7 mouse cellular contexts compared by ENCODE assay signal in genomic region chr9:108491286-108491580, GRCm38 (mm10). TPM values are rescaled to one million over a fixed set of nuclear protein-coding genes. Genes with fewer than 3 reads are reported as not detected.
DNase-seq lines count a peak whose midpoint lies in the region; ATAC-seq and TF ChIP-seq lines count a peak whose summit lies in the region.

No protein-coding gene starts in this region.

- H3K4me1 ChIP-seq in neural tube, embryonic 11.5 days (ENCODE audit: control insufficient read depth, insufficient read depth, low read length): peaks cover 5% of the 10 kb centered on the region
- H3K4me1 ChIP-seq in forebrain, embryonic 12.5 days: peaks cover 22% of the 10 kb centered on the region
- H3K4me1 ChIP-seq in liver, embryonic 12.5 days: peaks cover 26% of the 10 kb centered on the region
- H3K4me1 ChIP-seq in stomach, postnatal 0 days (replicated peaks; ENCODE audit: control insufficient read depth, insufficient read depth): peaks cover 4% of the 10 kb centered on the region; the same call in 1 of the 2 replicates

- H3K9ac ChIP-seq in neural tube, embryonic 11.5 days (ENCODE audit: low read length): peak overlapping the region; percentile 87
- peak overlapping the region; percentile 95 for H3K9ac ChIP-seq in forebrain, embryonic 12.5 days
- peak overlapping the region; percentile 94 for H3K9ac ChIP-seq in liver, embryonic 12.5 days
- peak overlapping the region; percentile 96 for H3K9ac ChIP-seq in stomach, postnatal 0 days (ENCODE audit: low read length)

- TF ChIP-seq EP300 in stomach, postnatal 0 days (optimal IDR thresholded peaks at IDR 0.05): no peak

- H3K4me3 ChIP-seq in neural tube, embryonic 11.5 days (ENCODE audit: low read depth, low read length): peak overlapping the region; percentile 86
- H3K4me3 ChIP-seq in forebrain, embryonic 12.5 days (replicated peaks): peak overlapping the region; percentile 98
- H3K4me3 ChIP-seq in liver, embryonic 12.5 days: peak overlapping the region; percentile 95
- H3K4me3 ChIP-seq in stomach, postnatal 0 days (ENCODE audit: low read depth, low read length): peak overlapping the region; percentile 96

- peak overlapping the region; percentile 77; the same call in 1 of the 2 replicates for H3K27ac ChIP-seq in neural tube, embryonic 11.5 days (ENCODE audit: low read depth, low read length)
- peak overlapping the region; percentile 97 for H3K27ac ChIP-seq in forebrain, embryonic 12.5 days
- H3K27ac ChIP-seq in liver, embryonic 12.5 days: peak overlapping the region; percentile 96
- H3K27ac ChIP-seq in stomach, postnatal 0 days (replicated peaks): peak overlapping the region; percentile 99

- no peak for DNase-seq in neural tube, embryonic 11.5 days (ENCODE audit: low spot score)
- no peak for DNase-seq in neural tube, embryonic 10.5 days (ENCODE audit: extremely low spot score, low spot score)
- no peak for DNase-seq in stomach, postnatal 0 days (ENCODE audit: low spot score)
- no peak for DNase-seq in left cerebral cortex, adult 9 months (ENCODE audit: low spot score in 2 of 2)
- DNase-seq in layer of hippocampus, adult 9-11 months: no peak

- 0 out of 2 replicates have a peak, but pooled peaks have one; percentile 3 for ATAC-seq in neural tube, embryonic 11.5 days (ENCODE audit: insufficient read depth, low FRiP score, low TSS enrichment)
- no peak for ATAC-seq in forebrain, embryonic 12.5 days (ENCODE audit: low FRiP score)
- ATAC-seq in liver, embryonic 12.5 days: peak; percentile 4; the same call in 1 of the 2 replicates
- ATAC-seq in stomach, postnatal 0 days (ENCODE audit: low FRiP score, low TSS enrichment): no peak

- H3K27me3 ChIP-seq in neural tube, embryonic 11.5 days (ENCODE audit: control insufficient read depth, insufficient read depth, low read length): no peaks in the 10 kb centered on the region
- no peaks in the 10 kb centered on the region for H3K27me3 ChIP-seq in forebrain, embryonic 12.5 days
- no peaks in the 10 kb centered on the region for H3K27me3 ChIP-seq in liver, embryonic 12.5 days (replicated peaks)
- no peaks in the 10 kb centered on the region for H3K27me3 ChIP-seq in stomach, postnatal 0 days (ENCODE audit: control insufficient read depth, insufficient read depth, low read length)

- peaks cover 41% of the 10 kb centered on the region for H3K36me3 ChIP-seq in neural tube, embryonic 11.5 days (ENCODE audit: control insufficient read depth, insufficient read depth, low read length)
- H3K36me3 ChIP-seq in forebrain, embryonic 12.5 days (replicated peaks): peaks cover 75% of the 10 kb centered on the region
- H3K36me3 ChIP-seq in liver, embryonic 12.5 days: peaks cover 69% of the 10 kb centered on the region
- H3K36me3 ChIP-seq in stomach, postnatal 0 days (ENCODE audit: control insufficient read depth, insufficient read depth, low read length): peaks cover 39% of the 10 kb centered on the region

- peak overlapping the region; percentile 93 for H3K4me2 ChIP-seq in neural tube, embryonic 11.5 days (ENCODE audit: low read depth)
- H3K4me2 ChIP-seq in forebrain, embryonic 12.5 days: peak overlapping the region; percentile 89
- H3K4me2 ChIP-seq in liver, embryonic 12.5 days: peak overlapping the region; percentile 94
- H3K4me2 ChIP-seq in stomach, postnatal 0 days (replicated peaks; ENCODE audit: low read depth): peak overlapping the region; percentile 84

- no peak for TF ChIP-seq CTCF in stomach, postnatal 0 days (IDR thresholded peaks at IDR 0.05; ENCODE audit: low read depth)

- H3K9me3 ChIP-seq in neural tube, embryonic 11.5 days (ENCODE audit: control insufficient read depth, low read length): no peaks in the 10 kb centered on the region
- no peaks in the 10 kb centered on the region for H3K9me3 ChIP-seq in forebrain, embryonic 12.5 days
- H3K9me3 ChIP-seq in liver, embryonic 12.5 days (replicated peaks): no peaks in the 10 kb centered on the region
- no peaks in the 10 kb centered on the region for H3K9me3 ChIP-seq in stomach, postnatal 0 days (ENCODE audit: control insufficient read depth, low read length)

- WGBS in neural tube, embryonic 11.5 days: 15% methylated on average over 12 of the region's 12 CpGs
- 18% methylated on average over 12 of the region's 12 CpGs for WGBS in forebrain, embryonic 12.5 days
- WGBS in liver, embryonic 12.5 days (ENCODE audit: insufficient replicate concordance): 3% methylated on average over 12 of the region's 12 CpGs
- 3% methylated on average over 12 of the region's 12 CpGs for WGBS in stomach, postnatal 0 days

RNA-seq across cellular contexts. Expression of gene Usp19, which starts 0.8 kb away (rescaled TPM):
- polyA plus RNA-seq in neural tube, embryonic 11.5 days (2014; fragmentation: Nextera tagmentation; extraction: Ambion mirVana): 73.8 and 79.9 TPM in 2 replicates
- polyA plus RNA-seq in forebrain, embryonic 12.5 days (2016; fragmentation: Nextera tagmentation; extraction: Ambion mirVana): 101 and 103 TPM in 2 replicates
- polyA plus RNA-seq in liver, embryonic 12.5 days (2016; fragmentation: Nextera tagmentation; extraction: Ambion mirVana): 48.0 and 52.1 TPM in 2 replicates
- polyA plus RNA-seq in stomach, postnatal 0 days (2015; fragmentation: Nextera tagmentation; extraction: Ambion mirVana): 22.2 and 22.7 TPM in 2 replicates

RNA-seq across cellular contexts. Expression of gene Lamb2, which starts 11.7 kb away (rescaled TPM):
- 17.2 and 18.1 TPM in 2 replicates for polyA plus RNA-seq in neural tube, embryonic 11.5 days (2014; fragmentation: Nextera tagmentation; extraction: Ambion mirVana)
- polyA plus RNA-seq in forebrain, embryonic 12.5 days (2016; fragmentation: Nextera tagmentation; extraction: Ambion mirVana): 37.9 and 39.5 TPM in 2 replicates
- polyA plus RNA-seq in liver, embryonic 12.5 days (2016; fragmentation: Nextera tagmentation; extraction: Ambion mirVana): 9.8 and 10.9 TPM in 2 replicates
- 19.2 and 21.8 TPM in 2 replicates for polyA plus RNA-seq in stomach, postnatal 0 days (2015; fragmentation: Nextera tagmentation; extraction: Ambion mirVana)

RNA-seq across cellular contexts. Expression of gene Qars, which starts 16.3 kb away (rescaled TPM):
- polyA plus RNA-seq in neural tube, embryonic 11.5 days (2014; fragmentation: Nextera tagmentation; extraction: Ambion mirVana): 120 and 129 TPM in 2 replicates
- polyA plus RNA-seq in forebrain, embryonic 12.5 days (2016; fragmentation: Nextera tagmentation; extraction: Ambion mirVana): 85.7 and 91.4 TPM in 2 replicates
- polyA plus RNA-seq in liver, embryonic 12.5 days (2016; fragmentation: Nextera tagmentation; extraction: Ambion mirVana): 74.4 and 79.9 TPM in 2 replicates
- 66.4 and 70.6 TPM in 2 replicates for polyA plus RNA-seq in stomach, postnatal 0 days (2015; fragmentation: Nextera tagmentation; extraction: Ambion mirVana)

RNA-seq across cellular contexts. Expression of gene Qrich1, which starts 25.4 kb away (rescaled TPM):
- 164 and 169 TPM in 2 replicates for polyA plus RNA-seq in neural tube, embryonic 11.5 days (2014; fragmentation: Nextera tagmentation; extraction: Ambion mirVana)
- 170 and 171 TPM in 2 replicates for polyA plus RNA-seq in forebrain, embryonic 12.5 days (2016; fragmentation: Nextera tagmentation; extraction: Ambion mirVana)
- 78.6 and 81.6 TPM in 2 replicates for polyA plus RNA-seq in liver, embryonic 12.5 days (2016; fragmentation: Nextera tagmentation; extraction: Ambion mirVana)
- polyA plus RNA-seq in stomach, postnatal 0 days (2015; fragmentation: Nextera tagmentation; extraction: Ambion mirVana): 47.7 and 50.5 TPM in 2 replicates

RNA-seq across cellular contexts. Expression of gene Klhdc8b, which starts 29.9 kb away (rescaled TPM):
- 25.4 and 28.9 TPM in 2 replicates for polyA plus RNA-seq in neural tube, embryonic 11.5 days (2014; fragmentation: Nextera tagmentation; extraction: Ambion mirVana)
- 67.6 and 70.0 TPM in 2 replicates for polyA plus RNA-seq in forebrain, embryonic 12.5 days (2016; fragmentation: Nextera tagmentation; extraction: Ambion mirVana)
- 17.7 and 18.8 TPM in 2 replicates for polyA plus RNA-seq in liver, embryonic 12.5 days (2016; fragmentation: Nextera tagmentation; extraction: Ambion mirVana)
- 37.2 and 46.7 TPM in 2 replicates for polyA plus RNA-seq in stomach, postnatal 0 days (2015; fragmentation: Nextera tagmentation; extraction: Ambion mirVana)

Comparison
In these comparisons a context has a peak if more than half of its experiments do, and no peak if none do; other contexts are left out.
1. ATAC-seq: peak in neural tube, embryonic 11.5 days (single experiment) and liver, embryonic 12.5 days (single experiment); none in forebrain, embryonic 12.5 days (single experiment) and stomach, postnatal 0 days (single experiment).
2. Peak in every context shown above with its lines, with median percentiles within 50 percentile points of each other: H3K27ac ChIP-seq, H3K4me2 ChIP-seq, H3K4me3 ChIP-seq and H3K9ac ChIP-seq.